Mouse (Mus musculus) thymus, adult 2 months (tissue): ENCODE results near the gene Pde4a.

ENCODE experiments used
- CTCF ChIP-seq: fragments of 200-500 bp; IDR thresholded peaks from 2 replicates; pipeline ENCODE4 v1.5.1; 2012; ENCODE audit warnings: mild to moderate bottlenecking, control low read depth, low read length, moderate library complexity, borderline replicate concordance; ENCODE audit not compliant: control insufficient read depth, poor library complexity, insufficient read depth; ENCODE audit errors: extremely low read depth
- POLR2A ChIP-seq: fragments of 200-500 bp; IDR thresholded peaks from 2 replicates; pipeline ENCODE4 v1.6.1; 2012; ENCODE audit warnings: mild to moderate bottlenecking, low read length, control low read depth, moderate library complexity; ENCODE audit not compliant: control insufficient read depth, poor library complexity, insufficient read depth; ENCODE audit errors: extremely low read depth

DNA sequence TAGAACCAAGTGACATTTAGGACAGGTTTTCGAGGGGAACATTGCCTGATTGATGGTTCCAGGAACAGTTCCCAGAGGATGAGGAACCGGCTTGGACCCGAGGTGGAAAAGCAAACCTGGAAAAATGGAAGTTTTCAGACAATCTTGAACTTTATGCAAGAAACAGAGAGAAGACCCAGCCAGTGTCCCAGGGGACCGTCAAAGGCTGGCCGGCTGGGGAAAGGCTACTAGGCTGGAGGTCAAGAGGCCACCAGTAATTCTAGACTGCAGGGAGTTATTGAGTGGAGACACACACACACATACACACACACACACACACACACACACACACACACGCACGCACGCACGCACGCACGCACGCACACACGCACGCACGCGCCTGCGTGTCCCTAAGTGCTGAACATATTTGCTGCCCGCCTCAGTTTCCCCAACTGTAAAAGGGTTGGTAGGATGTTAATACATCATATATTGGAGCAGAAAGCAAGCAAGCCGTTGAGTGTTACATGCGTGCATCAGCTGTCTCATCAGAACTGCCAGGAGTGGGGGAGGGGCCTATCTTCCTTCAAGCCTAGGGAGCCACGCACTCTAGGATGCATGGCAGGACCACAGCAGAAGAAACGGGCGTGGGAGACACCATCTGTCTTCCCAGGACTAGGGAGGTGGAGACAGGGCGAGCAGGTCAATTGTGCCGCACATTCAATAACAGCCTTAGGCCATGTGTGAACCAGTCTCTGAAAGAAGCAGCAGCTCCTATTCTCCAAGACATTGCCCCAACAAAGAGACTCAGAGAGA lies 50.7 kb downstream of the Pde4a start:
- no peak for TF ChIP-seq CTCF
- no peak for TF ChIP-seq POLR2A
